Mouse (Mus musculus): ENCODE measurements at regions not wholly inside any gene's neighbourhood (a gene's known extent, or its start where the extent isn't known, plus 50 kb on each side); places are given as distances from the start of the nearest gene placed in this dataset.
A peak's percentile ranks its signal among the peaks of the same experiment; 100 is the strongest.

DNA sequence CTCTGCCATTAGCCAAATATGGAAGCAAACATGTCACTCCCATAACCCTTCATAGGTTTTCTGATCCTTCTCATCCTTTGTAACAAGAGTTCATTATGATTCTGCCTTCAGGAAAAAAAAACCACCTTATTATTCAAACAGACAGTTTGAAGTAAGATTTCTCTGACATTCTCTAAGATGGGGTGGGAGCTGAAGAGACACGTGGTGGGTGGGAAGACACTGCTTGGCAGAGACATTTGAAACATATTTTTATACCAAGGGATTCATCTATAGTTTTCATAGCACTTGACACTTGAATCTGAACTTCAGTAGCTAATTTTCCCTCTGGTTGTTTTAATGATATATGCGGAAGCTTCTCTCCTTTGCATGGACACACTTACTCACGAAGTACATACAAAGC, 165.5 kb downstream of the Otor start:
- no peak for ATAC-seq (ENCODE audit: low FRiP score)
- H3K4me2 ChIP-seq (replicated peaks; ENCODE audit: low read depth, low read length): no peak overlapping the region
- no peaks in the 10 kb centered on the region for H3K9me3 ChIP-seq (ENCODE audit: control insufficient read depth, low read length)
- H3K27ac ChIP-seq (ENCODE audit: low read depth, low read length): no peak overlapping the region
- no peaks in the 10 kb centered on the region for H3K4me1 ChIP-seq (replicated peaks; ENCODE audit: control insufficient read depth, insufficient read depth, low read length)
- WGBS: 87% methylated on average over 3 of the region's 3 CpGs
- H3K9ac ChIP-seq (ENCODE audit: low read depth, low read length): no peak overlapping the region
- DNase-seq (ENCODE audit: low spot score): no peak
- H3K4me3 ChIP-seq (ENCODE audit: low read depth, low read length): no peak overlapping the region
- no peaks in the 10 kb centered on the region for H3K36me3 ChIP-seq (ENCODE audit: control insufficient read depth, insufficient read depth, low read length)
- H3K27me3 ChIP-seq (ENCODE audit: control insufficient read depth, insufficient read depth, low read length): no peaks in the 10 kb centered on the region

DNA sequence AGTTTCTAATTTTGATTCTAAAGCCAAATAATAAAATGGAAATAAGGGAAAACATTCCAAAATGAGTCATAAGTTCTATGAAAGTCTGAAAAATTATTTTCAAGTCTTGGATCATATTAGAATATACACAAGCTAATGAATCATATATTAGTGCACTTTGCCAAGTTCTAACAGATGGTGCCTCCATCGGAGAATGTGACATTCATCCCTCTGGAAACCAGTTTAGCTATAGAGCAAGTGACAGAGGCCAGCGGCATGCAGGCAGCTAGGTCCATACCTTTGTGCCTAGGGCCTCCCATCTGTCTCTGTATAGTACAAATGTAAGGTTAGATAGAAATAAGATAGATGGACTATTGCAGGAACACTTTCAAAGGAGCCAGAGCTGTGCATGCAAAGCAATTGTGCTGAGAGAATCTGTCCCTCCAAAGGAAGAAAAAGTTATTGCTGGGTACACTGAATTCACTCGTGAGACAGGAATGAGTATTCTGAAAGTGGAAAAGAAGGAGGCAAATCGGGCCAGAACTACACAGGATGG, 167.9 kb downstream of the Otor start:
- no peak overlapping the region for H3K27ac ChIP-seq (ENCODE audit: low read depth, low read length)
- H3K4me2 ChIP-seq (replicated peaks; ENCODE audit: low read depth, low read length): no peak overlapping the region
- no peaks in the 10 kb centered on the region for H3K36me3 ChIP-seq (ENCODE audit: control insufficient read depth, insufficient read depth, low read length)
- no peaks in the 10 kb centered on the region for H3K4me1 ChIP-seq (replicated peaks; ENCODE audit: control insufficient read depth, insufficient read depth, low read length)
- ATAC-seq (ENCODE audit: low FRiP score) (no peak), DNase-seq (ENCODE audit: low spot score) (no peak)
- H3K9ac ChIP-seq (ENCODE audit: low read depth, low read length): no peak overlapping the region
- H3K4me3 ChIP-seq (ENCODE audit: low read depth, low read length): no peak overlapping the region
- H3K27me3 ChIP-seq (ENCODE audit: control insufficient read depth, insufficient read depth, low read length): no peaks in the 10 kb centered on the region
- WGBS: 86% methylated on average over 4 of the region's 4 CpGs
- H3K9me3 ChIP-seq (ENCODE audit: control insufficient read depth, low read length): no peaks in the 10 kb centered on the region

DNA sequence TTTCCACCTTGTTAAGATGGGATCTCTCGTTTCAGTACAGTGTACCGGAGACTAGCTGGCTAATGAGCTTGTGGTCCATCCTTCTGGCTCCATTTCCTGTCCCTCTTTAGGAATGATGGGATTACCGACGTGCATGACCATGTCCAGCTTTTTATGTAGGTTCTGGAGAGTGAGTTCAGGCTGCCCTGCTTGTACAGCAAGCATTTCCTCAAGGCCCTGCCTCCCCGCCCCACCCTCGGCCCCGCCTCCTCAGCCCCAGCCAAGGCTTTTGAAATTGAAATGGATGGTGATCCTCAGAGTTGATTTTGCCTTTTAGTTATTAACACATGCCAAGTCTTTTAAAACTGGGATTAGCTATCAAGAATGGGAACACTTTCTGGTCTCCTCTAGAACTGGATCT, 190.8 kb downstream of the Otor start:
- no peak overlapping the region for H3K4me2 ChIP-seq (replicated peaks; ENCODE audit: low read depth, low read length)
- DNase-seq (ENCODE audit: low spot score) (no peak), ATAC-seq (ENCODE audit: low FRiP score) (no peak)
- no peaks in the 10 kb centered on the region for H3K9me3 ChIP-seq (ENCODE audit: control insufficient read depth, low read length)
- no peaks in the 10 kb centered on the region for H3K27me3 ChIP-seq (ENCODE audit: control insufficient read depth, insufficient read depth, low read length)
- H3K4me3 ChIP-seq (ENCODE audit: low read depth, low read length): no peak overlapping the region
- no peaks in the 10 kb centered on the region for H3K4me1 ChIP-seq (replicated peaks; ENCODE audit: control insufficient read depth, insufficient read depth, low read length)
- H3K27ac ChIP-seq (ENCODE audit: low read depth, low read length): no peak overlapping the region
- 47% methylated on average over 7 of the region's 7 CpGs for WGBS
- H3K36me3 ChIP-seq (ENCODE audit: control insufficient read depth, insufficient read depth, low read length): no peaks in the 10 kb centered on the region
- H3K9ac ChIP-seq (ENCODE audit: low read depth, low read length): no peak overlapping the region

DNA sequence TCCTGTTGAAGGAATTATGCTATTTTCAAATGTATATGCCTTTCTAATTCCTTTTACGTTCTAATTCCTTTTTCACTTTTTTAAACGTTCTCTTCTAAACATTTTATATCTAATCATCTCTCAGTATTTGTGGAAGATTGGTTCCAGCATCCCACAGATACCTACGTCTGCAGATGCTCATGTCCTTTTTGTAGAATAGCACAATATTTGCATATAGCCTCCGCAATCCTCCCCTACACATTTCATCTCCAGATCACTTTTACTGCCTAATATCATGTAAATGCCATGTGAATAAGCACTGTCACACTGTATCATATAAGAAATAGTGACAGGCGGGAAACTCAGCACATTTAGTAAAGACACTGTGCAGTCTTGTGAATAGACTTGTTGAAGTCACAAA, 192.6 kb downstream of the Otor start:
- Histone ChIP-seq H3K4me2 (replicated peaks; ENCODE audit: low read depth, low read length) (no peak overlapping the region), H3K27me3 (ENCODE audit: control insufficient read depth, insufficient read depth, low read length) (no peaks in the 10 kb centered on the region), H3K36me3 (ENCODE audit: control insufficient read depth, insufficient read depth, low read length) (no peaks in the 10 kb centered on the region), H3K9me3 (ENCODE audit: control insufficient read depth, low read length) (no peaks in the 10 kb centered on the region), H3K27ac (ENCODE audit: low read depth, low read length) (no peak overlapping the region), H3K9ac (ENCODE audit: low read depth, low read length) (no peak overlapping the region), H3K4me1 (replicated peaks; ENCODE audit: control insufficient read depth, insufficient read depth, low read length) (no peaks in the 10 kb centered on the region), H3K4me3 (ENCODE audit: low read depth, low read length) (no peak overlapping the region)
- 84% methylated on average over 5 of the region's 5 CpGs for WGBS
- ATAC-seq (ENCODE audit: low FRiP score): no peak
- no peak for DNase-seq (ENCODE audit: low spot score)

DNA sequence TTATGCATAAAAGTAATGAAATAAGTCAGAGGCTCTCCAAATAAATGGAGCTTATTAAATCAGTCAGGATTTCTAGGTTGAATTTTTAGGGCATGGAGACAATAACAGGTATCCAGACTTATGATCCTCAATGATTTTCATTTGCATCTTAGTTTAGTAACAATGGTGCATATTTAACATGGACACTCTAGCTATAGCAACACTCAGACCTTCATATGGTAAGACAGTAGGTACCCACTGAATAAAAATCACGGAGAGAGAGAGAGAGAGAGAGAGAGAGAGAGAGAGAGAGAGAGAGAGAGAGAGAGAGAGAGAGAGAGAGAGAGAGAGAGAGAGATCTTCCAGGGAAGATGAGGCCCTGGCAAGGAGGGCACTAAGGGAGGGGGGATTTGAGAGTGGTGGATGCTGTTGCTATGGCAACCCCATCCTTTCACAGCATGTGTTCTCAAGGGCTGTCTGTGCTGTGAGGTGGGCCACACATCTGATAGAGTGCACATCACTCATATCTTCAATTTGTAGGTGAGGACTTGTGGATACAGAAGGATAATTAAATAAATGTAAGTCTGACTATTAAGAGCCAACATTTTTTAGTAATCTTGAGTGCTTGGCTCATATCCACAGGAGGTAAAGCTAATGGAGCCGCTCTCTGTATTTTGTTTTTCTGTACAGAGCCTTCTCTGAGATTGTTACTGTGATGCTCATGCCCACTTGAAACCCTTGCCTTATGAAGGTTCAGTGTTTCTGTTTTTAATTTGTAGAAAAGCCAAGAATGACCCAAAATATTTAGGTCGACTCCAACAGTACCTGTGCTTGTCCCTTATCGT, 227.7 kb downstream of the Otor start:
- DNase-seq (ENCODE audit: low spot score) (peak; percentile 15), ATAC-seq (ENCODE audit: low FRiP score) (peak; percentile 85)
- Histone ChIP-seq H3K27ac (ENCODE audit: low read depth, low read length) (no peak overlapping the region), H3K4me1 (replicated peaks; ENCODE audit: control insufficient read depth, insufficient read depth, low read length) (no peaks in the 10 kb centered on the region), H3K9me3 (ENCODE audit: control insufficient read depth, low read length) (no peaks in the 10 kb centered on the region), H3K4me3 (ENCODE audit: low read depth, low read length) (no peak overlapping the region), H3K27me3 (ENCODE audit: control insufficient read depth, insufficient read depth, low read length) (no peaks in the 10 kb centered on the region), H3K9ac (ENCODE audit: low read depth, low read length) (no peak overlapping the region), H3K36me3 (ENCODE audit: control insufficient read depth, insufficient read depth, low read length) (no peaks in the 10 kb centered on the region), H3K4me2 (replicated peaks; ENCODE audit: low read depth, low read length) (no peak overlapping the region)
- WGBS: 73% methylated on average over 4 of the region's 4 CpGs

DNA sequence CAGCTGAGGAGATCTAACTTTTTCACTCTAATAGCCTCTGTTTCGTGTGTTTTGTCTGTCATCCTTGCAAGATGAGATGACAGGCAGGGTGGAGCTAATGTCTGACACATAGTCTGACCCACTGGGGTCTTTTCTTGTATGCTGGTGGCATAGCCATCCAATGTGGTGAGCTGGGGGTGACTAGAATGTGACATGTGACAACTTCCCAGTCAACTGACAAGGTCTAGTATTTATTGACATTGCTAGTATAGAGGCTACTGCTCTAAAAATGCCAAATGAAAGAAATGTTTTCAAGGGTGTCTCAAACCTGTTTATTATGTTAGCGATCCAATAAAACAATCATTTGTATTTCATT, 228.3 kb downstream of the Otor start:
- Histone ChIP-seq H3K4me2 (replicated peaks; ENCODE audit: low read depth, low read length) (no peak overlapping the region), H3K9ac (ENCODE audit: low read depth, low read length) (no peak overlapping the region), H3K9me3 (ENCODE audit: control insufficient read depth, low read length) (no peaks in the 10 kb centered on the region), H3K4me1 (replicated peaks; ENCODE audit: control insufficient read depth, insufficient read depth, low read length) (no peaks in the 10 kb centered on the region), H3K27ac (ENCODE audit: low read depth, low read length) (no peak overlapping the region), H3K27me3 (ENCODE audit: control insufficient read depth, insufficient read depth, low read length) (no peaks in the 10 kb centered on the region), H3K36me3 (ENCODE audit: control insufficient read depth, insufficient read depth, low read length) (no peaks in the 10 kb centered on the region), H3K4me3 (ENCODE audit: low read depth, low read length) (no peak overlapping the region)
- DNase-seq (ENCODE audit: low spot score) (no peak), ATAC-seq (ENCODE audit: low FRiP score) (no peak)
- 74% methylated on average over 2 of the region's 2 CpGs for WGBS

DNA sequence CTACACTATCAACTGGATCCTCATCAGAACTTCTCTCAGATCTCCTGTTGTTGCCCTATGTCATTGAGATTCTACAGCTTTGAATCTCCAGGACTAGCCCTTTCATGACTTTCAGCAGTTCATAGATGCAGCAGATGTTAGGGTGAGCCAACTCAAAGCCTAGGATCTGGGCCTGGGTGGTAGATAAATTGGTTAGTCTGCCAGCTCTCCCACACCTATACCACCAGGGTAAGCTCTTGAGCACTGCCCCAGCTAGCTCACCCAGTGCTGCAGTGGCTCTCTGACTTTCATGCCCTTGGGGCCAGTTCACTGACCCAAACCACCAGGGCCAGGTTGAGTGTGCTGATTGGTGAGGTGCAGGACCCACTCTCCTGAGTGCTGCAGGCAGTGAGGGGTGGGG, 220.5 kb upstream of the Pcsk2 start:
- Histone ChIP-seq H3K4me1 (replicated peaks; ENCODE audit: control insufficient read depth, insufficient read depth, low read length) (no peaks in the 10 kb centered on the region), H3K4me3 (ENCODE audit: low read depth, low read length) (no peak overlapping the region), H3K9me3 (ENCODE audit: control insufficient read depth, low read length) (no peaks in the 10 kb centered on the region), H3K27ac (ENCODE audit: low read depth, low read length) (no peak overlapping the region), H3K27me3 (ENCODE audit: control insufficient read depth, insufficient read depth, low read length) (no peaks in the 10 kb centered on the region), H3K36me3 (ENCODE audit: control insufficient read depth, insufficient read depth, low read length) (no peaks in the 10 kb centered on the region), H3K9ac (ENCODE audit: low read depth, low read length) (no peak overlapping the region), H3K4me2 (replicated peaks; ENCODE audit: low read depth, low read length) (no peak overlapping the region)
- ATAC-seq (ENCODE audit: low FRiP score) (0 out of 2 replicates have a peak, but pooled peaks have one; percentile 33), DNase-seq (ENCODE audit: low spot score) (no peak)

DNA sequence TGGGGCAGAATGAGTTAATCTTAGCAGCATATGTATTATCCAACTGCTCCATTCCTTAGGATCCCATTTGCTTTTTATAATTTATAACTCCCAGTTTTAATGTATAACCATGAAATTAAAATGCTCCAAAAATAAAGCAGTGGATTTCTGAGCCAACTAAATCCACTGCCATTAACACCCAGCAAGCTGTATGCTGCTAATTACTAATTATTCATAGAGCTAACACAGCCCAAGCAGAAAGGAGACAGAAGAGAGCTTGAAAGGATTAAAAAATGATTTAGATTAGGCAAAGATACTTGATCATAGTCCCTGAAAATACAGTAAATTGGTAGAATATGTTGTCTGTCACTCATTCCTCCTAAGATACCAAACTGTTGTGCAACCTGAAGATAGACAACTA, 213.9 kb upstream of the Pcsk2 start:
- no peak overlapping the region for H3K27ac ChIP-seq (ENCODE audit: low read depth, low read length)
- no peaks in the 10 kb centered on the region for H3K36me3 ChIP-seq (ENCODE audit: control insufficient read depth, insufficient read depth, low read length)
- no peaks in the 10 kb centered on the region for H3K9me3 ChIP-seq (ENCODE audit: control insufficient read depth, low read length)
- no peaks in the 10 kb centered on the region for H3K4me1 ChIP-seq (replicated peaks; ENCODE audit: control insufficient read depth, insufficient read depth, low read length)
- no peaks in the 10 kb centered on the region for H3K27me3 ChIP-seq (ENCODE audit: control insufficient read depth, insufficient read depth, low read length)
- ATAC-seq (ENCODE audit: low FRiP score) (no peak), DNase-seq (ENCODE audit: low spot score) (no peak)
- no peak overlapping the region for H3K4me3 ChIP-seq (ENCODE audit: low read depth, low read length)
- no peak overlapping the region for H3K4me2 ChIP-seq (replicated peaks; ENCODE audit: low read depth, low read length)
- H3K9ac ChIP-seq (ENCODE audit: low read depth, low read length): no peak overlapping the region

DNA sequence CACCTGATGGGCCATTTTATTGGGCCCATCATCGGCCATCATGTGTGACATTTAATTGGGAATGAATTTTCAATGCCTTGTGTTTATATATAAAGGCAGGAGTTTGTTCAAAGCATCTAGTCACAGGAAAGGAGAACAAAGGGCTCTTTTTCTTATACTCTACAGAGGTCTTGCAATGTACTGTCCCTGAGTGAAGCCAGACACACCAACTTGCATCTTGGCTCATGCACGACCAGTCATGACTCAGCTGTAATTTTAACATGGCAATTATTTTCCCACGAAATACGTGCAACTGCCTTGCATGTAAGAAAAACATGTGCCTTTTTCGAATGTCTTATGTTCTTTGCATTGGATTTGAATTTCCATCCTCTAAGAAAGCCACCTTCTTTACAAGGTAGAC, 205.6 kb upstream of the Pcsk2 start:
- no peaks in the 10 kb centered on the region for H3K4me1 ChIP-seq (replicated peaks; ENCODE audit: control insufficient read depth, insufficient read depth, low read length)
- H3K9me3 ChIP-seq (ENCODE audit: control insufficient read depth, low read length): no peaks in the 10 kb centered on the region
- no peaks in the 10 kb centered on the region for H3K27me3 ChIP-seq (ENCODE audit: control insufficient read depth, insufficient read depth, low read length)
- H3K4me2 ChIP-seq (replicated peaks; ENCODE audit: low read depth, low read length): no peak overlapping the region
- 87% methylated on average over 5 of the region's 5 CpGs for WGBS
- no peak overlapping the region for H3K9ac ChIP-seq (ENCODE audit: low read depth, low read length)
- ATAC-seq (ENCODE audit: low FRiP score) (no peak), DNase-seq (ENCODE audit: low spot score) (no peak)
- H3K36me3 ChIP-seq (ENCODE audit: control insufficient read depth, insufficient read depth, low read length): no peaks in the 10 kb centered on the region
- no peak overlapping the region for H3K4me3 ChIP-seq (ENCODE audit: low read depth, low read length)
- no peak overlapping the region for H3K27ac ChIP-seq (ENCODE audit: low read depth, low read length)
